Mouse (Mus musculus) forebrain, embryonic 10.5 days (tissue): ENCODE measurements around the gene Gm20696. TPM values are rescaled to one million over a fixed set of nuclear protein-coding genes. Genes with fewer than 3 reads are reported as not detected.

ENCODE experiments used
- DNase-seq: peaks from one replicate; pipeline ENCODE4 v3.0.0-alpha.2; 2017; ENCODE audit warnings: low spot score; ENCODE audit errors: extremely low spot score
- H3K27ac ChIP-seq: fragments of 300-500 bp; sonication (generic); 2 replicates; pipeline ENCODE4 v1.5.1; 2016; ENCODE audit warnings: mild to moderate bottlenecking
- H3K27me3 ChIP-seq: fragments of 300-500 bp; sonication (generic); 2 replicates; pipeline ENCODE4 v1.6.1; 2016; ENCODE audit warnings: mild to moderate bottlenecking; ENCODE audit not compliant: poor library complexity, severe bottlenecking
- H3K36me3 ChIP-seq: fragments of 300-500 bp; sonication (generic); replicated peaks from 2 replicates; pipeline ENCODE4 v1.6.1; 2016; ENCODE audit warnings: mild to moderate bottlenecking, moderate library complexity
- H3K4me1 ChIP-seq: fragments of 300-500 bp; sonication (generic); 2 replicates; pipeline ENCODE4 v1.6.1; 2016
- H3K4me3 ChIP-seq: fragments of 300-500 bp; sonication (generic); 2 replicates; pipeline ENCODE4 v1.5.1; 2016; ENCODE audit warnings: mild to moderate bottlenecking, moderate library complexity
- H3K9me3 ChIP-seq: fragments of 300-500 bp; sonication (generic); 2 replicates; pipeline ENCODE4 v1.6.1; 2016; ENCODE audit warnings: mild to moderate bottlenecking, moderate library complexity
- WGBS: fragments of 180-500 bp; shearing (Covaris S2); methylation state at CpG from one replicate; pipeline ENCODE4 v1.1.7; 2016; 5-methylcytosine and 5-hydroxymethylcytosine counted together
- microRNA-seq: library from miRNA; unstranded; fragments of <30 nt; microRNA quantifications from one replicate; pipeline ENCODE4, GENCODE M21; 2017
- polyA plus RNA-seq: library from polyadenylated mRNA; unstranded; fragments of >200 nt; fragmentation: Nextera tagmentation; extraction: Ambion mirVana; gene quantifications from 2 replicates; pipeline ENCODE4 v1.2.1, GENCODE M21; 2016

Gene Gm20696
- polyA plus RNA-seq, 1 experiment from 2014 or later: 3.6 TPM

DNA sequence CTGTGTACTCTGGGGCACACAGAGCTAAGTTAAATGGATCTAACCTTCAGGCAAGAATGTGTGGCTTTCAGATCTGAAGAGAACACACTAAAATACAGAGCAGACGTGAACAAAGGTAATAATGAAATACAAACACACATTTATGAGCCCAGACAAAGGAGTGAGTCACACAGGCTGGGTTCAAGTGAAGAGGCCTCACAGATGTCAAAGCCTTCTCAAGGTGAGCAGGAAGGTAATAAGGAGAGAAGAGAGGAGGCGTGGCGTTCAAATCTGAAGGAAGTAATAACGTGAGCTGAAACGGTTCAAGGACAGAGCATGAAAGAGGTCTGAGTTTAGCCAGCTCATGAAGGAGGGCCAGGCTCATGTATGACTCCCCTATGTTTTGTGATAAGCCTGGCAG lies 445.4 kb downstream of the Gm20696 start:
- H3K4me1 ChIP-seq: peaks cover 16% of the 10 kb centered on the region
- DNase-seq: no peak
- H3K4me3 ChIP-seq: no peak overlapping the region
- H3K36me3 ChIP-seq: no peaks in the 10 kb centered on the region
- WGBS: 91% methylated on average over 5 of the region's 5 CpGs
- no peaks in the 10 kb centered on the region for H3K27me3 ChIP-seq
- H3K9me3 ChIP-seq: no peaks in the 10 kb centered on the region
- no peak overlapping the region for H3K27ac ChIP-seq

GRCm38 (mm10) chr6:99220472-99220871 lies 446.1 kb downstream of the Gm20696 start:
- WGBS: 97% methylated on average over 3 of the region's 3 CpGs
- H3K27me3 ChIP-seq: no peaks in the 10 kb centered on the region
- H3K9me3 ChIP-seq: no peaks in the 10 kb centered on the region
- no peak overlapping the region for H3K27ac ChIP-seq
- H3K36me3 ChIP-seq: no peaks in the 10 kb centered on the region
- no peak for DNase-seq
- H3K4me1 ChIP-seq: peaks cover 16% of the 10 kb centered on the region
- no peak overlapping the region for H3K4me3 ChIP-seq

DNA sequence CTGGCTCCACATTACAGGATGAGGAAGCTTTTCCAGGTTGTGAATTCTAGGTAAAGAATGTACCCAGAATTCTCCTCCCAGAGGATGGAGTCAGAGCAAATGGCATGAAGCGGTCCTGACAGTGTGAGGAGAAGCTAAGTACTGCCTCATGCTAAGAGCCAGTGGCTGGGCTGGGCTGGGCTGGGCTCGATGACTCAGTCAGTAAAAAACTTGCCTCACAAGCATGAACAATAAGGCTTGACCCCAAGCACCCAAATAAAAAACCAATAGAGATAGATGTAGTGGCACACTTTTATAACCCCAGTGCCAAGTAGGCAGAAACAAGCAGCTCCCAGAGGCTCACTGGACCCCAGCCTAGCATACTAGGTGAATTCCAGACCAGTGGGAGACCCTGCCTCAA lies 448.8 kb downstream of the Gm20696 start:
- Histone ChIP-seq H3K4me3 (no peak overlapping the region), H3K27ac (no peak overlapping the region), H3K9me3 (no peaks in the 10 kb centered on the region), H3K27me3 (no peaks in the 10 kb centered on the region), H3K4me1 (peaks cover 16% of the 10 kb centered on the region), H3K36me3 (peaks cover 3% of the 10 kb centered on the region; the same call in 1 of the 2 replicates)
- WGBS: 73% methylated on average over 2 of the region's 2 CpGs
- no peak for DNase-seq

DNA sequence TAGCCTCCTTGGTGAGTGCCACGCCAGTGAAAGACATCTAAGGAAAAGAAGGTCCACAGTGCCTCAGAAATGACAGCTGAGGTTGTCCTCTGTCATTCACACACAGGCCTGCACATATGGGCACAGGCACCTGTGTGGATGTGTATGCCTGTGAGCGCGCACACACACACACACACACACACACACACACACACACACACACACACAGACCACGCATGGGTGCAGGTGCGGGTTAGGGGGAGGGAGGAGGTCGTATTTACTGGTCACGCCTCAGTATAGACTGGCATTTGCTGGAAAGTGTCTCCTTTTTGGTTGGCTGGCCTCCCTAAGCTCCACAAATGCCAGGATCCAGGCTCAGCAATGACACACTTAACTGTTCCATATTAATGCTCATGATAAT lies 449.4 kb downstream of the Gm20696 start:
- peaks cover 3% of the 10 kb centered on the region; the same call in 1 of the 2 replicates for H3K36me3 ChIP-seq
- no peak overlapping the region; the same call in 1 of the 2 replicates for H3K27ac ChIP-seq
- H3K9me3 ChIP-seq: no peaks in the 10 kb centered on the region
- no peak for DNase-seq
- peaks cover 21% of the 10 kb centered on the region for H3K4me1 ChIP-seq
- no peak overlapping the region for H3K4me3 ChIP-seq
- no peaks in the 10 kb centered on the region for H3K27me3 ChIP-seq
- WGBS: 80% methylated on average over 5 of the region's 7 CpGs

GRCm38 (mm10) chr6:99212461-99212860 lies 454.1 kb downstream of the Gm20696 start:
- H3K36me3 ChIP-seq: peaks cover 3% of the 10 kb centered on the region; the same call in 1 of the 2 replicates
- no peak for DNase-seq
- WGBS: 92% methylated on average over 4 of the region's 4 CpGs
- H3K27me3 ChIP-seq: no peaks in the 10 kb centered on the region
- H3K4me3 ChIP-seq: no peak overlapping the region
- H3K4me1 ChIP-seq: peaks cover 37% of the 10 kb centered on the region
- H3K27ac ChIP-seq: 0 out of 2 replicates have a peak overlapping the region, but pooled peaks have one; percentile 15
- H3K9me3 ChIP-seq: no peaks in the 10 kb centered on the region

GRCm38 (mm10) chr6:99211663-99212333 lies 454.8 kb downstream of the Gm20696 start:
- Histone ChIP-seq H3K27ac (0 out of 2 replicates have a peak overlapping the region, but pooled peaks have one; percentile 15), H3K4me3 (no peak overlapping the region), H3K9me3 (no peaks in the 10 kb centered on the region), H3K36me3 (peaks cover 3% of the 10 kb centered on the region; the same call in 1 of the 2 replicates), H3K4me1 (peaks cover 37% of the 10 kb centered on the region), H3K27me3 (no peaks in the 10 kb centered on the region)
- 87% methylated on average over 5 of the region's 5 CpGs for WGBS
- no peak for DNase-seq

GRCm38 (mm10) chr6:99210161-99210560 lies 456.4 kb downstream of the Gm20696 start:
- Histone ChIP-seq H3K4me1 (peaks cover 49% of the 10 kb centered on the region), H3K27me3 (no peaks in the 10 kb centered on the region), H3K27ac (peak overlapping the region; percentile 2; the same call in 1 of the 2 replicates), H3K4me3 (no peak overlapping the region), H3K36me3 (peaks cover 3% of the 10 kb centered on the region; the same call in 1 of the 2 replicates), H3K9me3 (no peaks in the 10 kb centered on the region)
- DNase-seq: no peak
- 85% methylated on average over 7 of the region's 7 CpGs for WGBS

Small RNAs within 50 kb of the gene (microRNA-seq; reads per million reads assigned to microRNA genes)
- not detected for gene Gm22328

Other genes starting within 250 kb of the Gm20696 start
- gene Foxp1, start 144.1 kb downstream of the Gm20696 start, polyA plus RNA-seq: 57.8 and 64.8 TPM in 2 replicates
- gene Eif4e3, start within 50 bp of the Gm20696 start, polyA plus RNA-seq: 12.7 and 13.4 TPM in 2 replicates
- 1.3 and 1.5 TPM in 2 replicates for gene Gpr27, start 25.9 kb upstream of the Gm20696 start, polyA plus RNA-seq
- gene Prok2, start 59.6 kb upstream of the Gm20696 start, polyA plus RNA-seq: 0.73 and 1.2 TPM in 2 replicates